Mouse (Mus musculus): Measurements from ENCODE around the gene Copb1.
A peak's percentile ranks its signal among the peaks of the same experiment; 100 is the strongest.
"Not testable (repeated sequence)": the region's sequence is repeated elsewhere in the genome, so short reads cannot be mapped to it uniquely, and the experiment has no call there.

Copb1 gene

GRCm38 (mm10) chr7:114216908-114217307 is 37.6 kb downstream of the Copb1 start:
- DNase-seq (ENCODE audit: low spot score): no peak

- DNase-seq (ENCODE audit: low spot score): no peak
Observed at GRCm38 (mm10) chr7:114214385-114214784, 40.1 kb downstream of the Copb1 start.

GRCm38 (mm10) chr7:114213537-114213936 is 41.0 kb downstream of the Copb1 start:
- no peak for DNase-seq (ENCODE audit: low spot score)

GRCm38 (mm10) chr7:114210618-114211017 is 43.9 kb downstream of the Copb1 start:
- no peak for DNase-seq (ENCODE audit: low spot score)

- DNase-seq (ENCODE audit: low spot score): no peak
Observed at GRCm38 (mm10) chr7:114209841-114210240, 44.7 kb downstream of the Copb1 start.

GRCm38 (mm10) chr7:114203491-114204359 is 50.8 kb downstream of the Copb1 start:
- no peak for DNase-seq (ENCODE audit: low spot score)

GRCm38 (mm10) chr7:114202972-114203404 is 51.5 kb downstream of the Copb1 start:
- DNase-seq (ENCODE audit: low spot score): no peak

GRCm38 (mm10) chr7:114200651-114201050 is 53.9 kb downstream of the Copb1 start:
- DNase-seq (ENCODE audit: low spot score): no peak

- no peak for DNase-seq (ENCODE audit: low spot score)
Observed at GRCm38 (mm10) chr7:114199428-114200110, 54.9 kb downstream of the Copb1 start.

- DNase-seq (ENCODE audit: low spot score): no peak
Observed at GRCm38 (mm10) chr7:114198252-114198651, 56.3 kb downstream of the Copb1 start.

GRCm38 (mm10) chr7:114196588-114196987 is 57.9 kb downstream of the Copb1 start:
- not testable (repeated sequence) for DNase-seq (ENCODE audit: low spot score)

GRCm38 (mm10) chr7:114194788-114195187 is 59.7 kb downstream of the Copb1 start:
- DNase-seq (ENCODE audit: low spot score): not testable (repeated sequence)

- no peak for DNase-seq (ENCODE audit: low spot score)
Observed at GRCm38 (mm10) chr7:114194224-114194623, 60.3 kb downstream of the Copb1 start.

GRCm38 (mm10) chr7:114193284-114194067 is 61.0 kb downstream of the Copb1 start:
- no peak for DNase-seq (ENCODE audit: low spot score)

- DNase-seq (ENCODE audit: low spot score): no peak
Observed at GRCm38 (mm10) chr7:114192581-114192980, 61.9 kb downstream of the Copb1 start.

- DNase-seq (ENCODE audit: low spot score): no peak
Observed at GRCm38 (mm10) chr7:114183416-114183815, 71.1 kb downstream of the Copb1 start.

- no peak for DNase-seq (ENCODE audit: low spot score)
Observed at GRCm38 (mm10) chr7:114182708-114183107, 71.8 kb downstream of the Copb1 start.

- peak; percentile 63 for DNase-seq (ENCODE audit: low spot score)
Observed at GRCm38 (mm10) chr7:114181391-114181790, 73.1 kb downstream of the Copb1 start.

GRCm38 (mm10) chr7:114176588-114176987 is 77.9 kb downstream of the Copb1 start:
- DNase-seq (ENCODE audit: low spot score): no peak

GRCm38 (mm10) chr7:114171354-114172097 is 83.0 kb downstream of the Copb1 start:
- no peak for DNase-seq (ENCODE audit: low spot score)

- DNase-seq (ENCODE audit: low spot score): no peak
Observed at GRCm38 (mm10) chr7:114169996-114170395, 84.5 kb downstream of the Copb1 start.

GRCm38 (mm10) chr7:114169381-114169780 is 85.1 kb downstream of the Copb1 start:
- no peak for DNase-seq (ENCODE audit: low spot score)

All from testis, postnatal 14 days (tissue).